Mouse (Mus musculus): ENCODE data around the gene Mctp1. TPM values are rescaled to one million over a fixed set of nuclear protein-coding genes. Genes with fewer than 3 reads are reported as not detected.
"Not testable (repeated sequence)": the region's sequence is repeated elsewhere in the genome, so short reads cannot be mapped to it uniquely, and the experiment has no call there.

Gene Mctp1
- polyA plus RNA-seq, 1 experiment from 2014 or later, result 3.9 TPM

DNA sequence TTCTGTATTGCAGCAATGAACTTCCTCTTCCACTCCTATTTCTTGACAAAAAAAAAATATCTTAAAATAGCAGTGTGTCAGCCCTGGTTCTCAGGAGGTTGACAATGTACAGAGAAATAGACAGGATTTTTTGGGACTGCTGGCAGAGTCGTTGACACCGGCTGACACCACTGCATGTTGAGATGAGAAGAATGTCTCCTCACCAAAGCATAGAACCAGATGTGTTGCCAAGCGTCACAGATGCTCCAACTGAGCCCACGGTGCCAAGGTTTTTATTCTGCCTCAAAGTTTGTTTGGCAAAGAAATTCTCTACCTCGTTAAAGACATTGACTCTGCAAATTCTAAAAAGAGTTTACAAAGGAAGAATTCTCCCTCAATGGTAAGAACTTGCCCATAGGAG is 548.6 kb downstream of the Mctp1 start:
- ATAC-seq, result no peak
- H3K4me1 ChIP-seq (ENCODE audit: insufficient read depth, low read depth, low read length), result no peaks in the 10 kb centered on the region
- H3K27me3 ChIP-seq (replicated peaks; ENCODE audit: insufficient read depth, low read length), result no peaks in the 10 kb centered on the region
- H3K9me3 ChIP-seq (ENCODE audit: low read length), result no peaks in the 10 kb centered on the region
- no peak overlapping the region for H3K4me2 ChIP-seq (replicated peaks; ENCODE audit: low read depth, low read length)
- WGBS, result 66% methylated on average over 5 of the region's 5 CpGs
- H3K36me3 ChIP-seq (ENCODE audit: insufficient read depth, low read length), result no peaks in the 10 kb centered on the region
- H3K9ac ChIP-seq (replicated peaks; ENCODE audit: low read depth), result no peak overlapping the region
- TF ChIP-seq EP300 (IDR thresholded peaks at IDR 0.05), result no peak
- TF ChIP-seq CTCF (IDR thresholded peaks at IDR 0.05), result no peak
- H3K4me3 ChIP-seq (ENCODE audit: low read depth, low read length), result no peak overlapping the region
- no peak for DNase-seq (ENCODE audit: low spot score)
- H3K27ac ChIP-seq (ENCODE audit: low read length), result no peak overlapping the region

DNA sequence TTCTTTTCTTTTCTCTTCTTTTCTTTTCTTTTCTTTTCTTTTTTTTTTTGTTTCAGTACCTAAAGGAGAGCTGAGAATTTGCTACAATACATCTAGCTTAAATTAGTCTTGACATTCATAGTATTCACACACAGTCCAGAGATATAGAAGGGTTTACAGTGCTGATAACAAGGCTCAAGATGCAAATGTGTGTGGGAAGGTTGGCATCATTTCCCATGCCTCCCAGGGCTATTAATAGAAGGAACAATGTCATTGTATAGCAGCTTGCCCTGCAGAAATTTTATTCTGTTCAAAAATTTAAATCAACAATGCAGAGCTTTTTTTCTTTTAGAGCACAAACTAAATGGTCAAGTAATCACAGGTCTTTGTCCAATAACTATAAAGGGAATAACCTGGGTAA is 564.9 kb downstream of the Mctp1 start:
- no peak overlapping the region for H3K4me3 ChIP-seq (ENCODE audit: low read depth, low read length)
- H3K9me3 ChIP-seq (ENCODE audit: low read length), result no peaks in the 10 kb centered on the region
- no peaks in the 10 kb centered on the region for H3K36me3 ChIP-seq (ENCODE audit: insufficient read depth, low read length)
- no peak overlapping the region for H3K9ac ChIP-seq (replicated peaks; ENCODE audit: low read depth)
- no peaks in the 10 kb centered on the region for H3K4me1 ChIP-seq (ENCODE audit: insufficient read depth, low read depth, low read length)
- DNase-seq (ENCODE audit: low spot score) (no peak), ATAC-seq (no peak)
- TF ChIP-seq CTCF (IDR thresholded peaks at IDR 0.05), result no peak
- TF ChIP-seq EP300 (IDR thresholded peaks at IDR 0.05), result no peak
- no peaks in the 10 kb centered on the region for H3K27me3 ChIP-seq (replicated peaks; ENCODE audit: insufficient read depth, low read length)
- H3K27ac ChIP-seq (ENCODE audit: low read length), result no peak overlapping the region
- H3K4me2 ChIP-seq (replicated peaks; ENCODE audit: low read depth, low read length), result no peak overlapping the region

DNA sequence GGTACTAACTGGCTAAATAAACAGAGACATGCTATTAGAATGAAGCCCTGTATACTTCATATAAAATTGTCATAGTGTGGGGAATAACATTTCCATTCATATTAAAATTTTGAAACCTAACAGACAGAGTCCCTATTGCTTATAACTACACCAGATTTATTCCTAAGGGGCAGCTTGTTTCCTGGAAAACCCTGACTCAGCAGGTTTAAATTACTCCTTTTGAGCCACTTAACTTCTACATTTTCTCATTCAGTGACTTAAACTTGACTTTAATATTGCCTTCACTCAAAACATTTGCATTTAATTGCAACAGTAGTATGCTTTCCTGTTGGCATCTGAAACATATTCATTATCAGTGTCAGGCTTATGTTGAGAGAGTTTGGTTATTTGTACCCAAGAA is 583.3 kb downstream of the Mctp1 start:
- Histone ChIP-seq H3K9ac (replicated peaks; ENCODE audit: low read depth) (no peak overlapping the region), H3K27ac (ENCODE audit: low read length) (no peak overlapping the region), H3K4me3 (ENCODE audit: low read depth, low read length) (no peak overlapping the region), H3K27me3 (replicated peaks; ENCODE audit: insufficient read depth, low read length) (no peaks in the 10 kb centered on the region), H3K4me2 (replicated peaks; ENCODE audit: low read depth, low read length) (no peak overlapping the region), H3K4me1 (ENCODE audit: insufficient read depth, low read depth, low read length) (no peaks in the 10 kb centered on the region), H3K9me3 (ENCODE audit: low read length) (no peaks in the 10 kb centered on the region), H3K36me3 (ENCODE audit: insufficient read depth, low read length) (no peaks in the 10 kb centered on the region)
- TF ChIP-seq EP300 (IDR thresholded peaks at IDR 0.05), result no peak
- TF ChIP-seq CTCF (IDR thresholded peaks at IDR 0.05), result no peak
- no peak for ATAC-seq
- no peak for DNase-seq (ENCODE audit: low spot score)

DNA sequence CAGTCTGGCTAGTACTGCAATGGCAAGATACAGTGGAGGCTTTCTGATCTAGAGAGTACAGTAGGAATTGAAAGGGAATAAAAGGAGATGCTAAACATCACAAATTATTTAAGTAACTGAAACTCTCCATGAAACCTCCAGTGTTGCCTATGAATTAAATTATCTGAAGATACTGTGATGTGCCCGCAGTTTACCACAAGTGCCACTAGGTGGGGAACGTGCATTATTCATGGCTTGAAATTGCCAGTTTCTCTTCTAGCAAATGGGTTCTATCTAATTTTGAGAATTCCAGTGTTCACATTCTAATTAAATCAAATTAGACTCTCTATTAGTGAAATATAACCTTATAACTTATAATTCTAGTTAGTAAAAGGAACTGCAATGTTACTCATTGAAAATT is 585.1 kb downstream of the Mctp1 start:
- DNase-seq (ENCODE audit: low spot score), result peak; percentile 48
- no peak overlapping the region for H3K4me3 ChIP-seq (ENCODE audit: low read depth, low read length)
- H3K4me1 ChIP-seq (ENCODE audit: insufficient read depth, low read depth, low read length), result no peaks in the 10 kb centered on the region
- H3K27ac ChIP-seq (ENCODE audit: low read length), result no peak overlapping the region
- no peaks in the 10 kb centered on the region for H3K9me3 ChIP-seq (ENCODE audit: low read length)
- H3K27me3 ChIP-seq (replicated peaks; ENCODE audit: insufficient read depth, low read length), result no peaks in the 10 kb centered on the region
- no peaks in the 10 kb centered on the region for H3K36me3 ChIP-seq (ENCODE audit: insufficient read depth, low read length)
- WGBS, result 1% methylated on average over 2 of the region's 2 CpGs
- TF ChIP-seq CTCF (IDR thresholded peaks at IDR 0.05), result peak; percentile 81
- no peak for TF ChIP-seq EP300 (IDR thresholded peaks at IDR 0.05)
- no peak for ATAC-seq
- no peak overlapping the region for H3K9ac ChIP-seq (replicated peaks; ENCODE audit: low read depth)
- no peak overlapping the region for H3K4me2 ChIP-seq (replicated peaks; ENCODE audit: low read depth, low read length)

DNA sequence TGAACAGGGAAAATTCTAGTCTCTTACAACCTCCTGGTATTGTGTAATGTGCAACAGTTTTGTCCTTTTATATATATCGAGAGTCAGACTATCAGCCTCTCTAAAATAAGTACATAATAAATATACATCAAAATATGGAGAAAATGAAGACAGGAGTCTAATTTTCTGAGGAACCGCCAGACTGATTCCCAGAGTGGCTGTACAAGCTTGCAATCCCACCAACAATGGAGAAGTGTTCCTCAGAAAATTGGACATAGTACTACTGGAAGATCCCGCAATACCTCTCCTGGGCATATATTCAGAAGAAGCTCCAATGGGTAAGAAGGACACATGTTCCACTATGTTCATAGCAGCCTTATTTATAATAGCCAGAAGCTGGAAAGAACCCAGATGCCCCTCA is 586.7 kb downstream of the Mctp1 start:
- not testable (repeated sequence) for H3K4me2 ChIP-seq (replicated peaks; ENCODE audit: low read depth, low read length); H3K27me3 ChIP-seq (replicated peaks; ENCODE audit: insufficient read depth, low read length); H3K9ac ChIP-seq (replicated peaks; ENCODE audit: low read depth); H3K9me3 ChIP-seq (ENCODE audit: low read length); DNase-seq (ENCODE audit: low spot score); H3K4me3 ChIP-seq (ENCODE audit: low read depth, low read length); H3K27ac ChIP-seq (ENCODE audit: low read length); H3K36me3 ChIP-seq (ENCODE audit: insufficient read depth, low read length); ATAC-seq; H3K4me1 ChIP-seq (ENCODE audit: insufficient read depth, low read depth, low read length)
- WGBS, result 85% methylated on average over 3 of the region's 3 CpGs

DNA sequence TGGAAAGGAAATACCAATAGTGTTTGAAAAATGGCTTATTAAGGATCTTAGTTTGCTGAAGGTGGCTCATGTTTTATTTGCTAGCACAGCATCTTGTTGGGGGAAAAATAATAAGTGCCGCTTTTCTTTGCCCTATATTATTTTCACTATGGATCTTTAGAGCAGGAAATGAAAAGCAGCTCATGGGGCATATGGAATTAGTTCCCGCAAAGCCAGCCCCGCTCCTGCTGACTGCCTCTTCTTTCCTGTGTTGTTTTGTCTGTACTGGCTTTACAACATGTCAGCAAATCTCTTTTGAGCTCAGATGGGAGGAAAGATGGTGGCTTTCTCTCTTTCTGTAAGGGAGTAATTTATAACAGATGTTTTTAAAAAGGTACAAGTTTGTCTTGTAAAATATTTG is 618.3 kb downstream of the Mctp1 start:
- no peak for TF ChIP-seq CTCF (IDR thresholded peaks at IDR 0.05)
- TF ChIP-seq EP300 (IDR thresholded peaks at IDR 0.05), result no peak
- Histone ChIP-seq H3K36me3 (ENCODE audit: insufficient read depth, low read length) (no peaks in the 10 kb centered on the region), H3K4me3 (ENCODE audit: low read depth, low read length) (no peak overlapping the region), H3K9ac (replicated peaks; ENCODE audit: low read depth) (no peak overlapping the region), H3K27ac (ENCODE audit: low read length) (no peak overlapping the region), H3K4me1 (ENCODE audit: insufficient read depth, low read depth, low read length) (no peaks in the 10 kb centered on the region), H3K4me2 (replicated peaks; ENCODE audit: low read depth, low read length) (no peak overlapping the region), H3K27me3 (replicated peaks; ENCODE audit: insufficient read depth, low read length) (no peaks in the 10 kb centered on the region), H3K9me3 (ENCODE audit: low read length) (no peaks in the 10 kb centered on the region)
- WGBS, result 75% methylated on average over 3 of the region's 3 CpGs
- no peak for ATAC-seq
- no peak for DNase-seq (ENCODE audit: low spot score)

DNA sequence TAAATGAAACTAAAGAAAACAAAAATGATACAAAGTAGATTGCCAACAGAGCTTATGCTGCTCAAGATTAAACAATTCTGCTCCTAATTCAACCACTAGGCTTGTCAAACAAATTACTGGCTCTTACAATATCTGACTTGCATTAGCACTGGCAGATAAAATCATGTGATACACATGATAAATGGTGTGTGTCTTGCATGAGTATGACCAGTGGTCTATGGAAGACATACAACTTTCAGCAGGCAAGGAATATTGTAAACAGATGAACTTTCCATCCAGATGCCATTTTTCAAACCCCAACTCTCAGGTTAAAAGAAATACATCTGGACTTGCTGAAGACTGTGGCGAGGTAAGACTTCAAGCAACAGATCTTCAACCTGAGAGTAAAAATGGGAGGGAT is 619.3 kb downstream of the Mctp1 start:
- H3K27me3 ChIP-seq (replicated peaks; ENCODE audit: insufficient read depth, low read length), result no peaks in the 10 kb centered on the region
- no peak overlapping the region for H3K27ac ChIP-seq (ENCODE audit: low read length)
- DNase-seq (ENCODE audit: low spot score), result no peak
- no peak overlapping the region for H3K4me3 ChIP-seq (ENCODE audit: low read depth, low read length)
- WGBS, result 82% methylated on average over 1 of the region's 1 CpGs
- H3K4me2 ChIP-seq (replicated peaks; ENCODE audit: low read depth, low read length), result no peak overlapping the region
- no peak overlapping the region for H3K9ac ChIP-seq (replicated peaks; ENCODE audit: low read depth)
- H3K9me3 ChIP-seq (ENCODE audit: low read length), result no peaks in the 10 kb centered on the region
- TF ChIP-seq EP300 (IDR thresholded peaks at IDR 0.05), result no peak
- no peak for TF ChIP-seq CTCF (IDR thresholded peaks at IDR 0.05)
- H3K36me3 ChIP-seq (ENCODE audit: insufficient read depth, low read length), result no peaks in the 10 kb centered on the region
- H3K4me1 ChIP-seq (ENCODE audit: insufficient read depth, low read depth, low read length), result no peaks in the 10 kb centered on the region
- ATAC-seq, result no peak

All from lung, postnatal 0 days (tissue).